Mouse (Mus musculus): Measurements from ENCODE around the gene Cklf.

DNA sequence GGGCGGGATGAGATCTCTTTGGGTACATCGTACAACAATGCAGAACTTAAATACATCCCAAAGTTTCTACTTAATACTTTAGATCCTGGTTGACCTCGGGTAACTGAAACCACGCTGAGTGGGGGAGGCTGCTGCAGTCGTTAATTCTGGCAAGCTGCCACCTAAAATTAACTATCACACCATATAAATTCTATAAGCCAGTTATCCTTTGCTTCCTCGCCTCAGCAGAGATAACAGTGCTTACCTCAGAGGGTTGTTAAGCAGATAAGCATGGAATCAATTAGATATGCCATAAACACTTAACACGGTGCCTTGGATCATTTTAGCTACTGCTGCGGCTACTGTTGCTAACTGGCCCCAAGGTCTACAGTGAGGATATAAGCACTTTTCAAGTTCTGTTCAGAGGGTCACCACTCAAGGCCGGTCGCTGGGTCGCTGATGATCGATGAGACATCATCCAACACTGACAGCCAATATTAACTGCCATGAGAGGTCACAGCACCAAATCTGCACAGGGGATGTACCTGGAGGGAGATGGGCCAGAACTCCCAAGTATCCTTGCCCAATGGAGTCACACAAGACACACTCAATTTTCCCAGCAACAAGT lies 8.5 kb upstream of the Cklf start:
- TF ChIP-seq CTCF (IDR thresholded peaks at IDR 0.05; ENCODE audit: low read depth) (no peak), EP300 (IDR thresholded peaks at IDR 0.05; ENCODE audit: low read depth) (no peak)

Data from heart, postnatal 0 days (tissue).